Mouse (Mus musculus) E14TG2a.4 (cell line): ENCODE data around the gene Ryr2.

ENCODE experiments used
- CTCF ChIP-seq: conservative IDR thresholded peaks from 2 replicates; pipeline ENCODE4 v1.5.1; 2014; ENCODE audit warnings: low read length
- NANOG ChIP-seq: IDR thresholded peaks from 2 replicates; pipeline ENCODE4 v1.6.1; 2014; ENCODE audit warnings: borderline replicate concordance, low read length, mixed read lengths

GRCm38 (mm10) chr13:11782411-11783155 lies 324.2 kb downstream of the Ryr2 start:
- TF ChIP-seq CTCF = no peak
- TF ChIP-seq NANOG = no peak
